Mouse (Mus musculus) cortical plate, adult 2 months (tissue): ENCODE data around the gene Kcns3.

Experiments
- CTCF ChIP-seq: fragments of 200-500 bp; IDR thresholded peaks from 2 replicates; pipeline ENCODE4 v1.5.1; 2011; ENCODE audit warnings: mild to moderate bottlenecking, control low read depth, low read length; ENCODE audit not compliant: insufficient read depth; ENCODE audit errors: extremely low read depth
- POLR2A ChIP-seq: fragments of 200-500 bp; IDR thresholded peaks from 2 replicates; pipeline ENCODE4 v1.6.1; 2011; ENCODE audit warnings: mild to moderate bottlenecking, low read length, control low read depth; ENCODE audit not compliant: insufficient read depth; ENCODE audit errors: extremely low read depth

GRCm38 (mm10) chr12:11132418-11132817 is 18.4 kb downstream of the Kcns3 start:
- no peak for TF ChIP-seq POLR2A
- no peak for TF ChIP-seq CTCF
